Mouse (Mus musculus): ENCODE measurements at regions not wholly inside any gene's neighbourhood (a gene's known extent, or its start where the extent isn't known, plus 50 kb on each side); places are given as distances from the start of the nearest gene placed in this dataset.

DNA sequence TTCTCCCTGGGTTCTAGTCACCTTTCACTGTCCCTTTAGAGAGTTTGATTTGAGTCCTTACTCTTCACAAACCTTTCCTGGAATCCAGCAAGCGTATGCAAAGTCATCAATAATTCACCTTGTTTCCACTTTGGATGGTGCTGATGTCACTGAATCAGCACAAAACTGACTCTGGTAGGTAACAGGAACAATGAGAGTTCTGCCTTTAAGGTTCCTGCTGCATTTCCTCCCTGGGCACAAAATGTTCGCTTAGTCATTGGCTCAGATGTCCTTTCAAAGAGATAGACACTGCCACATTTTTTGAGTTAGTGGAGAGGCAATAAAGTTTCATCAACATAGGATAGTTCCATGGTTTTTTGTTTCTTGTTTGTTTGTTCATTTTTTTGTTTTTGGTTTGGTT lies 664.4 kb upstream of the Tbl1xr1 start:
- Histone ChIP-seq H3K4me1 (no peaks in the 10 kb centered on the region), H3K36me3 (replicated peaks) (no peaks in the 10 kb centered on the region), H3K4me2 (no peak overlapping the region), H3K9me3 (no peaks in the 10 kb centered on the region), H3K27me3 (replicated peaks) (no peaks in the 10 kb centered on the region), H3K27ac (no peak overlapping the region), H3K9ac (no peak overlapping the region), H3K4me3 (no peak overlapping the region)
- no peak for ATAC-seq (replicated peaks)
- 83% methylated on average over 2 of the region's 2 CpGs for WGBS

DNA sequence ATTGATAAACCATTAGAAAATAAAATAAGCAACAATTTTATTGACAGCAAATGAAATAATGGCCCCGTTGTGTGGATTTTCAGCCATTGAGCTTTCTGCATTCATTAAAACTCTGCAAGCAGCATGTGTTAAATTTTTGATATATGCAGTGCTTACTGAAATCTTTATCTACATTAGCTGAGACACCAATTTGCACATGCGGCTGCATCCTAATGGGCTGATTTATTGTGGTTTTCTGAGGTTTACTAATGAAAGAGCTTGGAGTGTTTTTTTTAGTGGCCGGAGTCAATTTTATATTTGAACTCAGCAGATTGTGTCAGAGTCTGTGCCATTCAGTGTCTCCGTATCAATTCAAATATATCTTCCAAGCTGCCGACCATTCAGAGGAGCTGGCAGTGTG lies 653.3 kb upstream of the Tbl1xr1 start:
- Histone ChIP-seq H3K27ac (no peak overlapping the region), H3K4me3 (no peak overlapping the region), H3K27me3 (replicated peaks) (no peaks in the 10 kb centered on the region), H3K36me3 (replicated peaks) (no peaks in the 10 kb centered on the region), H3K4me1 (0 out of 2 replicates have a peak, but pooled peaks cover 3% of the 10 kb centered on the region), H3K4me2 (no peak overlapping the region), H3K9ac (no peak overlapping the region), H3K9me3 (no peaks in the 10 kb centered on the region)
- ATAC-seq (replicated peaks), result no peak
- WGBS, result 53% methylated on average over 5 of the region's 5 CpGs

DNA sequence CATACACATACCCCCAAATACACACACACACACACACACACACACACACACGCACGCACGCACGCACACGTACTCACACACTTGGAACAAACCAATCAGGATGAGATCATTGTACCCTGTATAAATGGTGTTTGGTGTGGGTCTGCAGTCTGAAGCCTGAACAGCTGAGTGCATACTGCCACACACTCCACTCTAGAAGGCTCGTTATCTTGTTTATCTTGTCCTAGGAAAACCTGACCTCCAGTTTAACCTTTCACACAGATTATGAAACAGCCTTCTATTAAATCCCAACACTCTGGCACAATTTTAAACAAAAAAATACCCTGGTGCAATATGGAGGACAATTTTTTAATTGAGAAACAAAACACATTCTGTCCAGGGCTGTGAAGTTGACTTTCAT lies 649.9 kb upstream of the Tbl1xr1 start:
- no peaks in the 10 kb centered on the region for H3K36me3 ChIP-seq (replicated peaks)
- H3K4me2 ChIP-seq, result no peak overlapping the region
- no peak overlapping the region for H3K4me3 ChIP-seq
- ATAC-seq (replicated peaks), result no peak
- H3K9me3 ChIP-seq, result no peaks in the 10 kb centered on the region
- no peak overlapping the region for H3K27ac ChIP-seq
- 83% methylated on average over 6 of the region's 6 CpGs for WGBS
- H3K9ac ChIP-seq, result no peak overlapping the region
- no peaks in the 10 kb centered on the region for H3K27me3 ChIP-seq (replicated peaks)
- H3K4me1 ChIP-seq, result 0 out of 2 replicates have a peak, but pooled peaks cover 3% of the 10 kb centered on the region

DNA sequence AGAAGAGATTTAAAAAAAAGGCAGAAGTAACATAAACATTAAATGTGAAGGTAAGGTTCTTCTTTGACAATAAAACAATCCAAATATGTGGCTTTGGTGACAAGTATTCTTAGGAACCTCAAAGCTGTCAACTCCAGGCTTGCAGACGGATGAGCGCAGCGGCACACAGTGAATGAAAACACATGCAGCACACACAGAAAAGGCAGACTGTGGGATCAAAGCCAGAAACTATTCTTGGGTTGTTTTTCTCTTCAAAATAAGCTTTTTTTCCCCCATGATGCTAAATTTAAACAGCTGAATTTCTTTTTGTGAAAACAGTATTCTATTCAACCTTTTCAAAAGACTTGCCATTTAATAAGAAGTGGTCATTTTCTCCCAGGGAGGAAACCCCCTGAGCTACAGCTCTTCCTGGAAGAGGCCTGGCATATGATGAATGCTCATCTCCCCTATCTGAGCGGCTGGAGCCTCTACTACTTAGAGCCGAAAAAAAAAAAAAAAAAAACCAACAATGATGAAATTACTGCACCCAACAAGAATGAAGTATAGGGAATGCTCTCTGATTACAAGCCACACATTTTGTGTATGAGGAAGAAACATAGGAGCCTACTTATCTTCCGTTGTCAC lies 648.9 kb upstream of the Tbl1xr1 start:
- H3K27me3 ChIP-seq (replicated peaks), result no peaks in the 10 kb centered on the region
- no peak for ATAC-seq (replicated peaks)
- H3K4me2 ChIP-seq, result no peak overlapping the region
- no peak overlapping the region for H3K27ac ChIP-seq
- H3K4me3 ChIP-seq, result no peak overlapping the region
- H3K4me1 ChIP-seq, result 0 out of 2 replicates have a peak, but pooled peaks cover 3% of the 10 kb centered on the region
- H3K9ac ChIP-seq, result no peak overlapping the region
- H3K36me3 ChIP-seq (replicated peaks), result no peaks in the 10 kb centered on the region
- 64% methylated on average over 6 of the region's 6 CpGs for WGBS
- H3K9me3 ChIP-seq, result no peaks in the 10 kb centered on the region

DNA sequence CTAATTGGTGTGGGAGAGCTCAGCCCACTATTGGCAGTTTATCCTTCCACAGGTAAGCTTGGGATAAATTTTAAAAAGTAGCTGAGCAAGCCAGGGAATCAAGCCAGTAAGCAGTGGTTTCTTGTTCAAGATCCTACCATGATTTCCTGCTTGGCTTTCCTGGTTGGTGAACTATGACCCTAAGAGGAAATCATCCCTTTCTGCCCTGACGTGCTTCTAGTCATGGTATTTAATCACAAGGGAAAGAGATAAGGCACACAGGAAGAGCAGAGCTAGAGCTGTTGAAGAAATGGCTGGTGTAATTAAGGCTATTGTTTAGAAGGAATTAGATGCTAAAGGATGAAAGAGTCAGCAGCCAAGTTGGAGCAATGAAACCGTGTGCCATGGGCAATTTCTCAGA lies 648.3 kb upstream of the Tbl1xr1 start:
- Histone ChIP-seq H3K4me3 (no peak overlapping the region), H3K4me1 (0 out of 2 replicates have a peak, but pooled peaks cover 1% of the 10 kb centered on the region), H3K27me3 (replicated peaks) (no peaks in the 10 kb centered on the region), H3K27ac (no peak overlapping the region), H3K4me2 (no peak overlapping the region), H3K9me3 (no peaks in the 10 kb centered on the region), H3K36me3 (replicated peaks) (no peaks in the 10 kb centered on the region), H3K9ac (no peak overlapping the region)
- ATAC-seq (replicated peaks), result no peak
- 34% methylated on average over 2 of the region's 2 CpGs for WGBS

DNA sequence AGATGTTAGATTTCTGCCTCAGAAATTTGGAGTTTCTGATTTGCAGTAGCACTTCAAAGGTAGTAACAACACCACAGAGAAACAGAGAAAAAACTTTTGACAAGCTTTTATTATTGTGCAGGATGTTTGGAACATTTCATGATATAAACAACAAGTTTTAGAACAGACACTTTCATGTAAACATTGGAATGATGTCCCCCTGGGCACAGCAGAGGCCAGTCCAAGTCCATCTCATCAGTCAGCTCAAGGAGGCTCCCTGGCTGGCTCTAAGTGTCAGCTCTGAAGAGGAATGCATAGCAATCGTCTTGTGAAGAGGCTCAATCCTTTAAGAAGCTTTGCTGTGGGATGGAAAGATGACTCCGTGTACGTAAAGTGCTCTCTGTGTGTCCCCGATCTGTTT lies 612.2 kb upstream of the Tbl1xr1 start:
- no peaks in the 10 kb centered on the region for H3K27me3 ChIP-seq (replicated peaks)
- H3K9ac ChIP-seq, result no peak overlapping the region
- no peak overlapping the region for H3K4me2 ChIP-seq
- no peak for ATAC-seq (replicated peaks)
- H3K4me3 ChIP-seq, result no peak overlapping the region
- no peaks in the 10 kb centered on the region for H3K36me3 ChIP-seq (replicated peaks)
- 0 out of 2 replicates have a peak, but pooled peaks cover 5% of the 10 kb centered on the region for H3K4me1 ChIP-seq
- H3K27ac ChIP-seq, result no peak overlapping the region
- 17% methylated on average over 4 of the region's 4 CpGs for WGBS
- no peaks in the 10 kb centered on the region for H3K9me3 ChIP-seq

DNA sequence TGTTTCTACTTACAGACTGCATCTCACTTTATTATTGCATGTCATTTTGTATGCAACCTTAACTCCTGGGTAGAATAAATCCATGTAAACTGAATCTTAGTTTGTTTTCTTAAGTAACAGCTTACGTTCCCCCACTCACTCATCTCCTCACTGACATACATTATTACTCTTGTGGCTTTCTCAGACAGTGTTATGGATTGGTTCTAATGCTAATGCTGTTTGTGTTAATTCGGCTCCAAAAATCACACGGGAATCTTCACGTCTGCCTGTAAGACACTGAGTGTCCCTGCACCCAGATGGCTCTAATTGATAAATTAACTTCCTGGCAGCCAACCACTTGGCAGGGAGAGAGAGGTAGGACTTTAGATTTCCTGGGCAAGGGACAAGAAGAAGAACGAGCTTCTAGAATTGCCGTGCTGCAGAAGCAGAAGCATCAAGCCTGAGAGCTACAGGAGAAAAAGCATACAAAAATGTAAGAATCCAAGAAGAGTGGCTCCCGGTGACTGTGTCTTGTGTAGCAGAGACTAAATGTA lies 610.3 kb upstream of the Tbl1xr1 start:
- no peak for ATAC-seq (replicated peaks)
- H3K9ac ChIP-seq, result no peak overlapping the region
- no peak overlapping the region for H3K27ac ChIP-seq
- H3K27me3 ChIP-seq (replicated peaks), result no peaks in the 10 kb centered on the region
- WGBS, result 46% methylated on average over 7 of the region's 7 CpGs
- no peak overlapping the region for H3K4me3 ChIP-seq
- no peaks in the 10 kb centered on the region for H3K9me3 ChIP-seq
- H3K36me3 ChIP-seq (replicated peaks), result no peaks in the 10 kb centered on the region
- no peak overlapping the region for H3K4me2 ChIP-seq
- 0 out of 2 replicates have a peak, but pooled peaks cover 5% of the 10 kb centered on the region for H3K4me1 ChIP-seq

DNA sequence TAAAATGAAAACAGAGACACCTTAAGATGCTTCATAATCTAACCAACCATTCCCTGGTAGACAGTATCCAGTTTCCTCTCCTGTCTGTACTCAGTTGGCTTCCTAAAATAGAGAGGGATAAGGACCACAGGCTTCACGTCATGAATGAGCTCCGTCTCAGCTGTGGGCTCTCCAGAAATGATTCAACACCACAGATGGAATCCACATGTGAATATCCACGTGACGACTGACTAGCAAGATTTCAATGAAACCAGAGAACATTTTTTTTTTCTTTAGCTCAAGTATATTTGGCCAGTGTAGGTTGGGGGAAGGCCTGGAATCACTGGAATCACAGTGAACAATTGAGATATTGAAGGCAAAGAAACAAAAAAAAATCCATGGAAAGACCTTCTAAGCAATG lies 599.1 kb upstream of the Tbl1xr1 start:
- ATAC-seq (replicated peaks), result no peak
- Histone ChIP-seq H3K36me3 (replicated peaks) (no peaks in the 10 kb centered on the region), H3K4me1 (peaks cover 9% of the 10 kb centered on the region), H3K4me3 (no peak overlapping the region), H3K9ac (no peak overlapping the region), H3K4me2 (no peak overlapping the region), H3K27me3 (replicated peaks) (no peaks in the 10 kb centered on the region), H3K27ac (no peak overlapping the region), H3K9me3 (no peaks in the 10 kb centered on the region)
- 89% methylated on average over 4 of the region's 4 CpGs for WGBS

DNA sequence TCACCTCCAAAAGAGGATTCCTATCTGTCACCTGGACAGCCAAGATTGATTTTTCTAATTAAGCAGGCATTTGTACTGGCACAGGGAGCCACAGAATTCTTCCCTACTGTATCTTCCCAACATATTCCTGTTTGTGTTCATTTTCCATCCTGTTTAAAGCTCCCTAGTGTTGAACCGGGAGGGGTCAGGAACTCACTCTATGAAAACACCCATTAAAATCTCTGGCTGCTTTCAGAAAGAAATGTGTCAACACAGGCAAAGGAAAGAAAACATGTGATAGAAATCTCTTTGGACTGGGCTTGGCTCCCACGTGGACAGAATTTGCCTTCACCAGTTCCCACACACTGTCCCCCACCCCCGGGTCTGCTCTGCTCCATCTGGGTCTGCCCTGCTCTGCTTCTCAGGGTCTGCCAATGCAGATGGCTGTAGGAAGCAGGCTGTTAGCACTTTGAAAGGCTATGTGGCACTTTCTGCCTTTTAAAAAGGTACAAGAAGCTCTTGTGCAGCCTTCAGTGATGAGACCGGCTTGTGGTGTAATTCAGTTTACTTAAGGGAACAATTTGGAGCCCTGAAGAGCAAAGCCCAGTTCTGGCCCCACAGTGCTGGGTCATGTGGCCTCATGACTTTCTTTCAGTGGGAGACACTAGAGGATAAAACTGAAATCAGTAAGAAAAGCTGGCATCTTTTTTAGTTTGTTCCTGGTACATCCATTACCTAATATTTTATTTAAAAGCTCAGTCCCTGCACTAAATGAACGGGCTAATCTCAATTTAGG lies 597.2 kb upstream of the Tbl1xr1 start:
- 0 out of 2 replicates have a peak overlapping the region, but pooled peaks have one; percentile 20 for H3K27ac ChIP-seq
- H3K36me3 ChIP-seq (replicated peaks), result no peaks in the 10 kb centered on the region
- peak; percentile 79; the same call in 1 of the 2 replicates for ATAC-seq (replicated peaks)
- peaks cover 9% of the 10 kb centered on the region for H3K4me1 ChIP-seq
- H3K4me2 ChIP-seq, result no peak overlapping the region
- WGBS, result 28% methylated on average over 5 of the region's 5 CpGs
- H3K9me3 ChIP-seq, result no peaks in the 10 kb centered on the region
- H3K27me3 ChIP-seq (replicated peaks), result no peaks in the 10 kb centered on the region
- no peak overlapping the region for H3K4me3 ChIP-seq
- H3K9ac ChIP-seq, result no peak overlapping the region

DNA sequence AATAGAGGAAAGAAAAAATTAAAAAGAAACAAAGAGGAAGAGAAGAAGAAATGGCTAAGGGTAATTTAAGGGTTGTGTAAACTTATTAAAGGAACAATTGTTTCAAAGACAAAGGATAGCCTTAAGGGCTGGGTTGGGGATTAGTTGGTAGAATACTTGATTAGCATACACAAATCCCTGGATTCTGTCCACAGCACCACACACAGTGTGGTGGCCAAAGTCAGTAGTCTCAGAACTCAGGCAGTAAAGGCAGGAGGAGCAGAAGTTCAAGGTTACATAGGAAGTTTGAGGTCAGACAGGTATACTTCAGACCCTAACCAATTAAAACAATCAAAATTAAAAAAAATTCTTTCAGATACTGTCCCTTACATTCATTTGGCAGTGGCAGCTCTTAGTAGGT lies 596.6 kb upstream of the Tbl1xr1 start:
- no peak overlapping the region for H3K4me2 ChIP-seq
- H3K27ac ChIP-seq, result no peak overlapping the region
- no peaks in the 10 kb centered on the region for H3K36me3 ChIP-seq (replicated peaks)
- H3K27me3 ChIP-seq (replicated peaks), result no peaks in the 10 kb centered on the region
- peaks cover 9% of the 10 kb centered on the region for H3K4me1 ChIP-seq
- H3K9me3 ChIP-seq, result no peaks in the 10 kb centered on the region
- no peak for ATAC-seq (replicated peaks)
- H3K9ac ChIP-seq, result no peak overlapping the region
- no peak overlapping the region for H3K4me3 ChIP-seq

DNA sequence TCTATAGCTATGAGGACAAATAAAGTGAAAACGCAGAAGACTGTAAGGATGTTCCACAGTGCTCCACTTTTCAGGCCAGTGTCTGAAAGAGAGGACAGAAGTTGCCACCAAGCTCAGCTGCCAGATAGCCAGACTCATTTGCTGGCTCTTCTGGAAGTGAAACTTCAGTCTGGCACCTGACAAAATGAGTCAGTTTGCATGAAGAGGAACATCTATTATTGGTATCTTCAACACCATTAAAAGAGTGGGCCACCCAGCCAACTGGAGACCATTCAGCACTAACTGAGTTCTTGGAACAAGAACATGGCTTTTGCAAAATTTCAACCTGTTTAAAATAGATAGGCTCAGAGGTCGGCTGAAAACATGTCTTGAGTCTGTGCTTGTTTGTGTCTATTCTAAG lies 592.4 kb upstream of the Tbl1xr1 start:
- no peak for ATAC-seq (replicated peaks)
- Histone ChIP-seq H3K36me3 (replicated peaks) (no peaks in the 10 kb centered on the region), H3K4me3 (no peak overlapping the region), H3K4me1 (peaks cover 6% of the 10 kb centered on the region), H3K9me3 (no peaks in the 10 kb centered on the region), H3K4me2 (no peak overlapping the region), H3K27ac (no peak overlapping the region), H3K27me3 (replicated peaks) (no peaks in the 10 kb centered on the region), H3K9ac (no peak overlapping the region)
- whole genome bisulfite sequencing, result 85% methylated on average over 2 of the region's 2 CpGs

DNA sequence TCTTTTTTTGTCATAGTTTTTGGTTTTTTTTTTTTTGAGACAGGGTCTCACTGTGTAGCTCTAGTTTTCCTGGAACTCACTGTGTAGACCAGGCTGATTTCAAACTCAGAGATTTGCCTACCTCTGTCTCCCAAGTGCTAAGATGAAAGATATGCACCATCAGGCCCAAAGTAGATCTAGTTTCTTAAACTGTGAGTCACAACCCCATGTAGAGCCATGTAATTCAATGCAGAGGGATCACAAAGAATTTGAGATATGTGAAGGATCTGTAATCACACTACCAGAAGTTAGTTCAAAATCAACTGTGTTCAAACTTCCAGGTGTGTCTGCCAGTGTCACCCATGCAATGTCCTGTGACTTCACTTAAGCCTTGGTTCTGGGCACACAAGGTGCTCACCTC lies 591.0 kb upstream of the Tbl1xr1 start:
- H3K27ac ChIP-seq, result no peak overlapping the region

DNA sequence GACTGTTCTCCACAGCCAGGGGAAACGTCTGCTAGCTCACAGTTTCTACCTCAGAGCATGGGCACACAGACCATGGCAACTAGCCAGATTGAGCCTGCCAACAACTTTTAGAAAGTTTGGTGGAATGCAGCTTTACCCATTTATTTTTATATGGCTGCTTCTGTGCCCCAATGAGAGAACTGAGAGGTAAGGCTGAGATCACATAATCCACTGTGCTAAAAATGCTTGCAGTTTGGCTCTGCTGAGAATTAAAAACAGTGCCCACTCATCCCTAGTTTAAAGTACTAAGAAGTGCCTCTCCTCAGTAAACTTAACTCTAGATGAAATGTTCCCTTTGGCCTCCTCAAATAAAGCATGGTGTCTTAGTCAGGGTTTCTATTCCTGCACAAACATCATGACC lies 586.9 kb upstream of the Tbl1xr1 start:
- no peaks in the 10 kb centered on the region for H3K27me3 ChIP-seq (replicated peaks)
- H3K4me3 ChIP-seq, result no peak overlapping the region
- 82% methylated on average over 1 of the region's 1 CpGs for WGBS
- H3K36me3 ChIP-seq (replicated peaks), result no peaks in the 10 kb centered on the region
- no peak overlapping the region for H3K4me2 ChIP-seq
- no peaks in the 10 kb centered on the region for H3K9me3 ChIP-seq
- peaks cover 2% of the 10 kb centered on the region for H3K4me1 ChIP-seq
- H3K27ac ChIP-seq, result no peak overlapping the region
- ATAC-seq (replicated peaks), result no peak
- no peak overlapping the region for H3K9ac ChIP-seq

More for the DNA sequence above, 591.0 kb upstream of the Tbl1xr1 start:
- no peaks in the 10 kb centered on the region for H3K36me3 ChIP-seq (replicated peaks)
- no peaks in the 10 kb centered on the region for H3K9me3 ChIP-seq
- no peak overlapping the region for H3K4me2 ChIP-seq
- no peaks in the 10 kb centered on the region for H3K27me3 ChIP-seq (replicated peaks)
- no peaks in the 10 kb centered on the region for H3K4me1 ChIP-seq
- ATAC-seq (replicated peaks), result no peak
- H3K4me3 ChIP-seq, result no peak overlapping the region
- H3K9ac ChIP-seq, result no peak overlapping the region
